Mouse (Mus musculus) cerebellum, postnatal 36 days (tissue): Measurements from ENCODE around the gene Fgd3.
A peak's percentile ranks its signal among the peaks of the same experiment; 100 is the strongest.

Source experiments
- DNase-seq, 2 experiments: peaks; one replicate each; pipeline ENCODE4 v3.0.0; 2021 to 2022; ENCODE audit warnings: mixed read lengths in 2 of 2

Gene Fgd3

GRCm38 (mm10) chr13:49320040-49320439, at the start of gene Fgd3:
Gene Fgd3 (minus strand): TSS chr13:49320311.
- no peak for DNase-seq

GRCm38 (mm10) chr13:49369404-49369803, 49.3 kb upstream of the Fgd3 start:
- no peak for DNase-seq

DNA sequence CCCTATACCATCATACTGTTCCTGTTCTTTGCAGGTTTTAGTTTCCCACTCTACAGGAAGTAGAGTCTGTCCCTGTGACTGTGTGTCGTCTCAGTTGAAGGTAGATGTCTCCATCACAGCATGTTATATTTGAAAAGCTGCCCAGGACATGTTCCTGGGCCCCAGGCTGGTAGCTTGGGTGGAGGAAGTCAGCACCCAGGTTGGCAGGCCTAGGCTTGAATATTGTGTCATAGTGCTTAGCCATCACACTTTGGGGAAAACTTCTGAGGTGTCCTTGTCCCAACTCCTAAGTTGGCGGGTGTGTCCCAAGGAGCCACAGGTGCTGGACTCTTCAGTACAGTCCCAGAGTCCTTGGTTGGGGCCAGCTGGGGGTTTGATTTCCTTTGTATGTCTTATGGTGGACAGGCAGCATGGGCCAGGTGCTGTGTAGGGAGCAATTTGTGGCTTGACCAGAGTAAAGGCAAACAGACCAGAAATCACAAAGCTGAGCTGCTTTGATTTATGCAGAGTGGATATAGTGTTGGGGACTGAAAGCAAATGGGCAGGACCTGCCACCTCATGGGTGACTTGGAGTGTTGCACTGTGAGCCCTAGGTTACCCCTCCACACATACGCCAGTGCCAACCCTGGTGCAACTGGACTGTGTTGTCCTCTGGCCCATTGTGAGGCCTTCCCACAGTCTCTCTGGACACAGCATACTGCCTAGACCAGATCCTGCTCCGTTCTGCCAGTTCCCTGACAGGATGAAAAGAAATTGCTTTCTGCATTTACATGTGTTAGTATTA, 47.7 kb upstream of the Fgd3 start:
- no peak for DNase-seq

GRCm38 (mm10) chr13:49364716-49365115, 44.6 kb upstream of the Fgd3 start:
- DNase-seq = no peak

DNA sequence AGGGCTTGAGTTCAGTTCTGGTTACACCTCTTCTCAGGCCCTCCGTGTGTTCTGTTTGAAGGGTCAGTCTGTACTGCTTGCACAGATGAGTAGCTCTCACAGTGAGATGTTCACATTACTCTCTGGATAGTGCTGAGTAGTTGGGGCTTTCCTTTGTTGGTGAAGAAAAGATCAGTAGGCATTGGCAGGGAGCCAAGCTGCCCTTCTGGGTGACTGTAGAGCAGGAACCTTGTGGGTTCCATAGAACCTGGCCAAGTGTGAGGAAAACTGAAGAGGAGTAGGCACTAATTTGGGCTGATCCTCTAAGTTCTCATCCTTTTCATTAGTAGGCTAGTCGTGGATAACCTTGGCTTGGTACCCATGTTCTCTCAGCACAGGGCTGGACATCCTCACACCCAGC, 42.7 kb upstream of the Fgd3 start:
- peak; percentile 45 to 47 for DNase-seq

- DNase-seq = no peak
Measured at GRCm38 (mm10) chr13:49362364-49362763, 42.3 kb upstream of the Fgd3 start.

DNA sequence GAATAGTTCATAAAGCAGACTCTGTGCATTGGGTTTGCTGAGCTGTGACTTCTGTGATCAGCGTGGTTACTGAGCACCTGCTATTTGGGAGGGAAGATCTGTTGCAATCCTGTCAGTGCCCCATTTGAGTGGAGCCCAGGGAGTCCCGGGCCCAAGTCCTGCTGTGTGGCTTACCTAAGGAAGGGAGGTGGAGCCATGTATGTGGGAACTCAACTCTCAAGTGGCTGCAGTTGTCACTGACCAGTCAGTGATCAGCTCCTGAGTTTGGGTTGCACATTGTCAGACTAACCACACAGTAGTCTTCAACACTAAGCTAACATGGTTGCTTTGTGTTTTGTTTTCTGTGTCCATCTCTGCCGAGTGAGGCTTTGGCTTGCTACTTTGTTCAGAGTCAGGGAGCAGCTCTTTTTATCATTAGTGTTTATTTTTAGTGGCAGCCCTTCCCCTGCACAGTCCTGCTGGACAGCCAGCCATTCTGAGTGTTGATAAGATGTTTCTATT, 40.8 kb upstream of the Fgd3 start:
- no peak for DNase-seq

- no peak for DNase-seq
Measured at GRCm38 (mm10) chr13:49358184-49358583, 38.1 kb upstream of the Fgd3 start.

DNA sequence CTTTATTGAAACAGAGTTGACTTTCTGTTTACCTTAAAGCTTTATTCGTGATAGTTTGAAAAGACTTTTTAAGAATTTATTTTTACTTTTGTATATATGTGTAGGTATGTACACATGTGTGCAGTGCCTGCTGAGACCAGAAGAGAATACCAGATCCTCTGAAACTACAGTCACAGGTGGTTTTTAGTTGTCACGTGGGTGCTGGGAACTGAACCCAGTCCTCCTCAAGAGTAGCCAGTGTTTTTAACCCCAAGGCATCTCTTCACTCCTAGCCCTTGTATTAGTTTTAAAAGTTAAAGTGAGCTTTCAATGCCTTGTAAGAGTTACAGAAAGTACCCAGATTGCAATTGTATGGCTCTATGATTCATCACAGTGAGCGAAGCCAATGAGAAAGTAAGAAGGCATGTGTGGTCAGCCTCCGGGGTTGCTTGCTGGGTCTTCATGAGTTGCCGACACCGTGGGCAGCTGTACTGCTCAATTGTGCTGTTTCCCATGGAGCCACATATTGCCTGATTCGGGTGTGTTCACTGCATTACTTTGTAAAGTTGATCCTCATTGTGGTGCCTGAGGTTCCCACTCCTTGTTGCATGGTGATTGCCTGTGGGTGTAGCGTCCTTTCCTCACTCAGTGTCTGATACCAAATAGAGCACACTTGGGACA, 37.4 kb upstream of the Fgd3 start:
- DNase-seq = no peak

- DNase-seq = no peak
Measured at GRCm38 (mm10) chr13:49356090-49356489, 36.0 kb upstream of the Fgd3 start.

DNA sequence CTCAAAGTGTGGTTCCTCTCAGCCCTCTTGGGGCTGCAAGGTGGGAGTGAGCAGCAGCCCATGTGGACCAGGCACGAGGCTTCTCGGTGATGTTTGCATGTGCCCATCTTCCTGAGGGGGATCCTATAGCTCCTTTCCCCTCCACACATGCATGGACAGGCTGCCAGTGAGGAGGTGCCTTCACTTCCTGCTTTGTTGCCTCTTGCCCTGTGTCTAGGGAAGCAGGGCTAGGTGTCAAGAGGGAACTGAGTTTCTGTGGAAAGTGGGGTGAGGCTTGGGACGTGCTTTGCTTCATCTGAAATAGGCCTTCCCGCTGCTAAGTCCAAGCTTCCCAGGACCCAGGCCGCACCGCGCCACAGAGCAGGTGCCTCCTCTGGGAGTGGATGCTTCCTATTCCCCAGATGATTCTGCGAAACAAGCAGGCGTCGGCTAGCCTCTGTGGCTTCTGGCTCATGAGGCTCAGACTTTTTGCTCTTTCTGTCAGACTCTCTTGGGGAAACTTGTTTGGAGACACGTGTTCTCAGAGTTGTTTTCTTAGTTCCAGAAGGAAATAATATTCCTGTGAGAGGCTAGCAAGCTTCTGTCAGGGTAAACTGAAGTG, 35.5 kb upstream of the Fgd3 start:
- DNase-seq = no peak

- peak; percentile 29 to 37 for DNase-seq
Measured at GRCm38 (mm10) chr13:49353991-49354507, 33.9 kb upstream of the Fgd3 start.

DNA sequence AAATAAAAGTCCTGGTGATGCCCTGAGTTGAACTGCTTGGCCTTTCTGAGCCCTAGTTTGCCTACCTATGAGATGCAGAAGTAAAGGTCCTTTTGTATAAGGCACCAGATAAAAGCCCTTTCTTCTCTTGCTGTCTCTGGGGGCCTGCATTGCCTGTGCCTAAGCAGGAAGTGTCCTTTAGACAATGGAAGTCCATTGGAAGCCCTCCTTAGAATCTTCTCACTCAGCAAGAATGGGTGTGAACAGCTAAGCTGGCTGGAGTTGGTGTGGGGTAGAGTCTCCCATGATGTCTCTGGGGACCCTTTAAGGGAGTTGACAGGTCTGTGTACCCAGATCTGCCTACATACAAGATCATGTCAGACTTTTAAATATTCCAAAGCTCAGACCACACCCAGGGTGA, 33.3 kb upstream of the Fgd3 start:
- no peak for DNase-seq

DNA sequence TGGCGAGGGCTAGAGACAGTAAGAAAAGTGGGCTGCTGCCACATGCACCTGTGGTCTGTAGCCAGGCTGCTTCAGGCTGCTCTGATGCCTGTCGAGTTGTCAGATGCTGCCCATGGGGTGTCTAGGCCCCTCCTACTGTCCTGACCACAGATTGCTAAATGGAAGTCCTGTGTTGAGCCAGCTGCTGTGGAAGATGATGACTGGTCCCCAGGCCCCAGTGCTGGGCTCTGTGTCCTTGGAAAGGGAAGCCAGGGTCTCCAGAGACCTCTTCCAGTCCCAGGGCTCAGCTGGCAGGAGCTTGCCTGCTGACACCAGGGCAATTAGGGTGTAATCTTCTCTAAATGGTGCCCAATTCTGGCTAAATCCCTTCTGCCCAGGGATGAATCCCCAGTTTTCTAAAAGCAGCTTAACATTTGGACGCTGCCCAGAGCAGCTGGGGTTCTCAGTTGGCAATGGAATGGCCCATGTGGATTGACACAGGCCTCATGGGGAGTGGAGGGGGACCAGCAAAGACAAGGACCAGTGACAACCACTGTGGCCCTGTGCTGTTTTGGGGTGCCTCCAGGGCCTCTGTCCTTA, 32.6 kb upstream of the Fgd3 start:
- DNase-seq = no peak

- no peak for DNase-seq
Measured at GRCm38 (mm10) chr13:49349836-49350505, 29.9 kb upstream of the Fgd3 start.

DNA sequence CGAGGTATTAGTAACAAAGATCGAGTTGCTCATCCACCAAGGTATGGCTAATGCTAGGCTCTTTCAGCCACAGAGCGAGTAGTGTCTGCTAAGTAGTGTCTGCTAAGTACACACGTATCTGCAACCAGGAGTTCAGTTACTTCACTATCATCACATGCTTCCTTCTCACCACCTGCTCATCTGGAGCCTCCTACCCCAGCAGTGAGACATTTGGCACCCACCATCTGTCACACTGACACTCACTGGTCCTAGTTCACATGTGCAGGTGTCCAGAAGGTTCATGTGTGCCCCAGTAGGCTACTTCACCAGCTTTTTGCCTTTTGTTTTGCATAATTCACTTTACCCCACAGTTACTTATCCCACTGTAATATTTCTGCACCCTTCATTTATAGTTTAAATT, 29.2 kb upstream of the Fgd3 start:
- DNase-seq = no peak

GRCm38 (mm10) chr13:49348522-49348921, 28.4 kb upstream of the Fgd3 start:
- DNase-seq = no peak

DNA sequence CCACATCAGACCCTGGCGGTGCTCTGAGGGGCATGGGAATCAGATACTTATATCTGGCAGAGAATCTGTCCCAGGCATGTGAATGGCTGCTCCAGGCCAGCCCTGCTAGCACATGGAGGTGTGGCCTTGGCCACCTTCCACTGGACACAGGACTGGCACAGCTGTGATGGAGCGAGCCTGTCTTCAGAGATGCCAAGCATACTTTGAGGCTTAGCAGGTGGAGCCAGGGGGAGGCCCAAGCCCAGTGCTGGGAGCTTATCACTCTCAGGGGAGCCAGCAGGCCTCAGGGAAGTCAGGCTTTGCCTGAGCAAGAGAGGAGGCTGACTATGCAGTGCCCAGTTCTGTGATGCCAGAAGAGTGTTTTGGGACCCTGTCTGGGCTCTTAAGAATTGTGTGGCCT, 25.4 kb upstream of the Fgd3 start:
- DNase-seq = peak; percentile 32 to 41

- DNase-seq = no peak
Measured at GRCm38 (mm10) chr13:49344567-49344966, 24.5 kb upstream of the Fgd3 start.

DNA sequence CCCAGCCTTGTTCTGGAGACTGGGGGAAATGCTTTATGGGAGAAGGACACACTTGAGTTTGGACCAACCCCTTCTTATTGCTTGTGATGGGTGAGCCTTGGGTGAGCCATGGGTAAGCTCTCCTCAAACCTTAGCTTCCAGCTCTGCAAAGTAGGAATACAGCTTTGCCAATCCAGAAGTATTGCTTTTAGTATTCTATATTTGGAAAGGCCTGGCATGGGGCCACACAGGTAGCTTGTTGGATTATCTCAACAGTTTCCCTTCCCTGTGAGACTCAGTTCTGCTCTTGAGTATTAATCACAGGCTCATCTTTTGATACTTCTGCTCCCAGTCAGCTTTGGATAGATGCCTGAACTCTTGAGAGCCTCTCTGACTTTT, 22.6 kb upstream of the Fgd3 start:
- no peak for DNase-seq

DNA sequence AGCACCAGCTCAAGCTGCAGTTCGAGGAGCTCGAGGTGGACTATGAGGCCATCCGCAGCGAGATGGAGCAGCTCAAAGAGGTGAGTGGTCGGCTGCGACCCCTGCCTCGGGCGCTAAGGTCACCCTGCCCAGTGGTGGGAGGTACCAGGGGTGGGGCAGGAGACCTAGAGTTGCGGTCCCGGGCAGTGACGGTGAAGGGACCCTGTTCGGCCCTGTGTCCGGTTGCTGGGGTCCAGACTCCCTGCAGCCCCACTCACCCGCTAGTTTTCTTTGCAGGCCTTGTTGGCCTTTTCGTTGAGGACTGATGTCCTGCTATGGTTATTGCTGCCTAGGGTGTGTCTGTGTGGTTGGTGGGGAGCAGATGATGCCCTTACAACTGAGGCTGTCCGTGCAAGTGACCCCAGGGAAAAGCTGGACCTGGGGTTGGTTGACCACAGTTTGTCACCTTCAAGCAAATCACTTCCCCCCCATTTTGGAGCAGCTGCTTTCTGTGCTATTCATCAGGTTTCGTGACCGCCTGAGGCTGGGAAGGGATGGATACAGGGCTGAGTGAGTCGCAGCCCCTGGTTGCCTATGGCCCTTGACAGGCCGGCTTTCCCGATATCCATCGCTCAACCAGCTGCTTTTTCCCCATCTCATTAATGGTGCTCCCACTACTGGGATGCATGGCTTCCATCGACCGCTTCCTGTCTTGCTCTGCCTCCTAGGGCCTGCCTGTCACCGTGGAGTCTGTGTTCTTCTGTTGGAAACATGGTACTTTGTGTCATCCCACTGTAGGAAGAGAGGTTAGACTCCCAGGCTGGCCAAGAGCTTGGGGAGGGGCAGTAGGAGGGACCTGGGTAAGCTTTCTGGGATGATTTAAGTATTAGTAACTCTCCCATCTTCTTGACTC, 22.0 kb upstream of the Fgd3 start:
- DNase-seq = no peak
